Mouse (Mus musculus) frontal cortex, postnatal 14 days (tissue): ENCODE results near the gene Snap25.

ENCODE experiments used
- DNase-seq, 2 experiments: peaks; one replicate each; pipeline ENCODE4 v3.0.0; 2022; ENCODE audit warnings: low spot score in 2 of 2

Gene Snap25

GRCm38 (mm10) chr2:136811331-136811730 lies 98.1 kb downstream of the Snap25 start:
- no peak for DNase-seq

GRCm38 (mm10) chr2:136816717-136817400 lies 103.6 kb downstream of the Snap25 start:
- no peak for DNase-seq

DNA sequence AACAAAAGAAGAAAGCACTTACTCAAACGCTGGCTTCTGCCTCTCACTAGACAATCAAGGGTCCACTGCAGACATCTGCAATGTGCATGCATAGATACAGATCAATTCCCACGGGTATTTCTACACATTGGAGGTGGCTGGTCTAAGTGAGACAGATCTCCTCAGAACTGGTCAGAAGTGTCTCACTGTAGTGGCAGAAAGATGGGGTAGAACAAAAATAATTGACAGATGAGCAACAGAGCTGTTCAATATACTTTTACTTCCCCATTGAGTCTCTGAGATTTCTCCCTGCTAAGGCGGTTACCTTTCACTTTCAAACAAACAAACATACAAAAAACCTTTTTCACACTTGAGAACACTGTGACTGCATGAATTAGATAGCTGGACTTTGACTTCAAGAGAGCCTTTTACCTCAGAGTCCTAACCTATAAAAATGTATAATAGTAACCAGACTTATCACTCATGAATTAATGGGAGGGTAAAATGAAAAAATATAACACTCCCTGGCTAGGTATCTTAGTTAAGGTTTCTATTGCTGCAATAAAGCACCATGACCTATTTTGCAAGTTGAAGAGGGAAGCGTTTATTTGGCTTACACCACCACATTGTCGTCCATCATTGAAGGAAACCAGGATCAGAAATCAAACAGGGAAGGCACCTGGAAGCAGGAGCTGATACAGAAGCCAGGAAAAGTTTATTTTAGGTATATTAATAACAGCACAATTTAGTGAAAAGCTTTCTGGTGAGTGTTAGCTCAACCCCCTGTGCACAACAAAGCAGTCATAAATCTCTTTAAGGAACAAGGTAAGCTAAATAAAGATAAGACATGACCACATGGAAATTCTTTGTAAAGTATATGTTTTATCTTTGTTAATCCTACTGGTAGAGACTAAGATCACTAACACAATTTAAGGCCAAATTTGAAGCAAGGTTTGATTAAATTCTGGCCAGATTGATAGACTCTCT lies 110.8 kb downstream of the Snap25 start:
- no peak for DNase-seq

DNA sequence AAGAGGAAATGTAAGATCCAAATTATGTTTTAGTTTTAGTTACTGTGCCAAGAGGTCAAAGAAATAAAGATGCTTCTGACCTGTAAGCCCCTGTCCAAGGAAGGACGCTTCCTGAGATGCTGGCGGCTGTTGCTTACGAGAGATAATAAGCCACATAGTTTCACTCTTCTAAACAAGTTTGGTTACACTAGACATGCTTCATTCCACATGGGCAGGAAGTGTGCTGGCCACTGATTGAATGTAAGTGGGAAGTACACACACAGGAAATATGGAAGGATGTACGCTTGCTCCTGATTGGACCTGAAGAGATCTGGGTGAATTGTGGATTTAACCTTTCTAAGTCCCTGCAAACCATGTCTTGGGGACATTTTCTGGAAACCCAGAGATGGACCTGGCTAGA lies 114.4 kb downstream of the Snap25 start:
- no peak for DNase-seq
